Mouse (Mus musculus): ENCODE data around the gene Wdr63.
"Not testable (repeated sequence)": the region's sequence is repeated elsewhere in the genome, so short reads cannot be mapped to it uniquely, and the experiment has no call there.

Wdr63 gene

GRCm38 (mm10) chr3:146010751-146011150 is 97.2 kb downstream of the Wdr63 start:
- no peak for DNase-seq (ENCODE audit: low spot score)

DNA sequence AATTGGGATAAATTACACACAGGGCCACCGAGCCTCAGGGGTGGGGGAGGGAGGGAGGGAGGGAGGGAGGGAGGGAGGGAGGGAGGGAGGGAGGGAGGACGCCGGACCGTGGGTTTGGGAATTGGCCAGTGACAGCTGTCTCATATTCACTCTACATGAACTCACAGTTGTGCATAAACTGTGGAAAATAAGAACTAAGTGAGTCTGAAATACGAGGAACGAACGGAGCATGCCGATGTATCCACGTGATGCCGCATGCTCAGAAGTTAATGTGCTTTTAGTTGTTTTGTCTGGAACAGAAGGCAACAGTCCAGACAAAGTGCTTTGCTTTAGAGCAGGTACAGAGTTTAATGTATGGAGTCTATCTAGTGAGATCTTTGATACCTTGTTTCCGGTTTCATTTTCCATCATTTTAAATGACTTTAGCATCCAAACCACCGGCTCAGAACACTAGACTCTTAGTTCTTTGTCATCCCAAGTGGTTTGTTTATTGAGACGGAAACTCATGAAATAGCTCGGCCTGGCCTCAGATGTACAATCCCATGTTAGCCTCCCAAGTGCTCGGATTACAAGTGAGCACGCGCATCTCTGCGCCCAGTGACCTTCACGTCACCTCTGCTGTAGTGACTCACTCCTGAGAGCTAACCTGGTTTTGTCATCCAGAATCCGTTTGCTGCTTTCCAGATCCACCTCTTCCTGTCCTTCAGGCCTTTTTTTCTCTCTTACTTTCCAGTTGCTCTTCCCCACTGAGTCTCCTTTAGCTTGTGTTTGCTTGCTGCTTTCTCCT is 97.9 kb downstream of the Wdr63 start:
- DNase-seq (ENCODE audit: low spot score): no peak

DNA sequence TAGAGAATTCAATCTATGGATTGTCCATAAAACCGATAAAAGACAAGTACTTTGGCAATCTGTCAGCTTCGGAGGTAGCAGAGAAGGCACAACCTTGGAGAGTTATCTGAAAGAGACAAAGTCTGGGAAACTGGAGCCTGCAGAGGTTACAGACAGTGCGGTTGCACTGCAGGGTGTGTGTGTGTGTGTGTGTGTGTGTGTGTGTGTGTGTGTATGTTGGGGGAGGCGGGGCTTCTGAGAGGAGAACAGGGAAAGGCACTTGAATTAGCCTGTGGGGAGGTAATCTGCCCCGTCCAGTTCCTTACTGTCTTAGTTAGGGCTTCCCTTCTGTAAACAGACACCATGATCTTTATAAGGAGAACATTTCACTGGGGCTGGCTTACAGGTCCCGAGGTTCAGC is 100.1 kb downstream of the Wdr63 start:
- DNase-seq (ENCODE audit: low spot score): no peak

- no peak for DNase-seq (ENCODE audit: low spot score)
Observed at GRCm38 (mm10) chr3:146004347-146005051, 103.4 kb downstream of the Wdr63 start.

GRCm38 (mm10) chr3:145996539-145996938 is 111.4 kb downstream of the Wdr63 start:
- DNase-seq (ENCODE audit: low spot score): not testable (repeated sequence)

- DNase-seq (ENCODE audit: low spot score): no peak
Observed at GRCm38 (mm10) chr3:145995489-145995888, 112.4 kb downstream of the Wdr63 start.

GRCm38 (mm10) chr3:145993481-145994201 is 114.3 kb downstream of the Wdr63 start:
- no peak for DNase-seq (ENCODE audit: low spot score)

DNA sequence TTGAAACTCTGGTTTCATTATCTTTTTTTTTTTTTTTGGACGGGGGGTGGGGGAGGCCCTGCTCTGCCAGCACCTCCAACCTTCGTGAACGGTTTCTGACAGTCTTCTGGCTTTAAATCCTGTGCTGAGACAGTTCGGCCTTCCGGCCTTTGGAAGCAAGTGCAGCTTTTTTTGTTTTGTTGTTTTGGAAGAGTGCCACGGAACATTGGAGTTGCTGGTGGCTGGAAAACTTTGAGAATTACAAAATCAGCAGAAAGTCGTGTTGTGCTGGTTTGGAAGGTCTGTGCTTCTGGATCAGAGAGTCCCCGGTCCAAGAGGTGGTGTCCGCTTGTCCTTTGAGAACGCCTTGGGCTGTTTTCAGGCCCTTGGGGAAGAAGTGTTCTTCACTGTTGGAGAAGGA is 115.1 kb downstream of the Wdr63 start:
- DNase-seq (ENCODE audit: low spot score): no peak

DNA sequence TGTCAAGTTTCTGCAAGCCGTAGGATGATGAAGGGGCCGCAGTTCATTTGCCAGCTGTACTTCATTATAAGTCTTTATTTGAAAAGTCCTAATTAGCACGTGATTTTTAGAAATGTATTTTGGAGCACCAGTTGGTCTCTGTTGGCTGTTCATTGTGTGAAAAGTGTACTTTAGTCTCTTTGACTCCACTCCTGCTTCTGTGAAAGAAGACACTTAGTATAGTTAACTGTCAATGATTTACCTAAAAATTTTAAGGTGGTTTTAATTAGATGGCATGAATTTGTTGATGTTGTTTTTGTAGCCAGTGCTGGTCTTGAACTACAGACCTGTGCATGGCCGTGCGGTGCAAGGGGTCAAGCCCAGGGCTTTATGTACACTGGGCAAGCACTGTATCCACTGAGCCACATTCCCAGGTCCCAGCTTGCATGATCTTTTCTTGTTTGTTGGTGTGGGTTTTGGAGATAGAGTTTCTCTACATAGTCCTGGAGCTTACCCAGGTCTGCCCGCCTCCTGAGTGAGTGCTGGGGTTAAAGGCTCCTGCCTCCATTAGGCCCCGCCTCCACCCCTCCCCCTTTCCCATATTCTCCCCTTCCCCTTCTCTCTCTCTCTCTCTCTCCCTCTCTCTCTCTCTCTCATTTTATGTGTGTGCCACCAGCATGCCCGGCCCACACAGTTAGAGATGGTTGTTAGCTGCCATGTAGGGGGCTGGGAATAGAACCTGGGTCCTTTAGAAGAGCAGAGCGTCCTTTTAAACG is 115.8 kb downstream of the Wdr63 start:
- DNase-seq (ENCODE audit: low spot score): no peak

- no peak for DNase-seq (ENCODE audit: low spot score)
Observed at GRCm38 (mm10) chr3:145991130-145991529, 116.8 kb downstream of the Wdr63 start.

Data from ovary, postnatal 36 days (tissue).